In the genomic region with DNA sequence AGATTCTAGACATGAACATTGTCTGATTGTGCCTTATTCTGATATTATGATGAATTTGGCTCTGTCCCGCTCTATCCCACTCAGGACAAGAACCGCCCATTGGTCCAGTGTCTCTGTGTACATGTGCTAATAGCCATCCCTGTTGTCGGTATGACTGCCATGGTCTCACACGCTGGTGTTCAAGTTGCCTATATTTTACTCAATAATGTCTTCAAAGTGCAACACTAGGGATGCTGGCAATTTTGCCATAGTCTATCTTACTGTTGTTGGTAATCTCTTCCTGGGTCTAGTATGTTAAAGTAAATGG, we compare ENCODE assay signal across 13 mouse cellular contexts. TPM values are rescaled to one million over a fixed set of nuclear protein-coding genes. Genes with fewer than 3 reads are reported as not detected.
A peak's percentile ranks its signal among the peaks of the same experiment; 100 is the strongest.
DNase-seq lines count a peak whose midpoint lies in the region; ATAC-seq and TF ChIP-seq lines count a peak whose summit lies in the region.
"Had no signal": no experiment of that assay in that cellular context is flagged by ENCODE, and none has a peak within 500 bp of the region (broad histone marks: within the 10 kb centered on the region; RNA-seq: fewer than 3 reads in every experiment).

No protein-coding gene starts in this region.

- 0 out of 2 replicates have a peak, but pooled peaks have one; percentile 15 for ATAC-seq in heart, postnatal 0 days (ENCODE audit: insufficient read depth, low read depth)
- ATAC-seq in kidney, embryonic 16.5 days (ENCODE audit: low FRiP score, low TSS enrichment), result no peak
- no peak for ATAC-seq in limb, embryonic 13.5 days (ENCODE audit: low FRiP score, low read depth)
- no peak; the same call in 1 of the 2 replicates for ATAC-seq in midbrain, embryonic 14.5 days (ENCODE audit: low FRiP score, low TSS enrichment)

- no peak for DNase-seq in heart, postnatal 0 days (ENCODE audit: low spot score)
- DNase-seq in heart, postnatal 10 days, result no peak
- DNase-seq in kidney, adult 9 months, result no peak
- no peak for DNase-seq in midbrain, embryonic 14.5 days
- DNase-seq in ovary, postnatal 14 days (ENCODE audit: low spot score), result no peak

- H3K36me3 ChIP-seq in heart, postnatal 0 days (replicated peaks; ENCODE audit: control insufficient read depth, insufficient read depth, low read length), result no peaks in the 10 kb centered on the region
- no peaks in the 10 kb centered on the region for H3K36me3 ChIP-seq in kidney, embryonic 16.5 days (ENCODE audit: insufficient read depth, low read length)
- H3K36me3 ChIP-seq in limb, embryonic 13.5 days, result no peaks in the 10 kb centered on the region
- no peaks in the 10 kb centered on the region for H3K36me3 ChIP-seq in midbrain, embryonic 14.5 days (ENCODE audit: control insufficient read depth, insufficient read depth, low read length)
- H3K36me3 ChIP-seq: heart, embryonic 13.5 days; limb, embryonic 12.5 days; liver, embryonic 13.5 days; lung, embryonic 15.5 days had no signal

- TF ChIP-seq CTCF in heart, postnatal 0 days (IDR thresholded peaks at IDR 0.05; ENCODE audit: low read depth), result no peak

- no peak for TF ChIP-seq EP300 in heart, postnatal 0 days (IDR thresholded peaks at IDR 0.05; ENCODE audit: low read depth)

- 88% methylated on average over 4 of the region's 4 CpGs for WGBS in heart, postnatal 0 days
- 95% methylated on average over 4 of the region's 4 CpGs for WGBS in kidney, embryonic 16.5 days
- WGBS in limb, embryonic 13.5 days, result 92% methylated on average over 4 of the region's 4 CpGs
- WGBS in midbrain, embryonic 14.5 days, result 92% methylated on average over 4 of the region's 4 CpGs

- no peaks in the 10 kb centered on the region for H3K27me3 ChIP-seq in heart, postnatal 0 days (ENCODE audit: control insufficient read depth, insufficient read depth, low read length)
- no peaks in the 10 kb centered on the region for H3K27me3 ChIP-seq in kidney, embryonic 16.5 days (ENCODE audit: insufficient read depth, low read length)
- H3K27me3 ChIP-seq in limb, embryonic 13.5 days, result no peaks in the 10 kb centered on the region
- H3K27me3 ChIP-seq in midbrain, embryonic 14.5 days (ENCODE audit: control insufficient read depth, insufficient read depth, low read length), result no peaks in the 10 kb centered on the region
- H3K27me3 ChIP-seq: heart, embryonic 13.5 days; limb, embryonic 12.5 days; liver, embryonic 13.5 days; lung, embryonic 15.5 days had no signal

- H3K27ac ChIP-seq in heart, postnatal 0 days (ENCODE audit: low read depth), result no peak overlapping the region
- H3K27ac ChIP-seq in kidney, embryonic 16.5 days (ENCODE audit: low read length), result no peak overlapping the region
- H3K27ac ChIP-seq in limb, embryonic 13.5 days, result 0 out of 2 replicates have a peak overlapping the region, but pooled peaks have one; percentile 55
- peak overlapping the region; percentile 33; the same call in 1 of the 2 replicates for H3K27ac ChIP-seq in midbrain, embryonic 14.5 days (replicated peaks; ENCODE audit: low read depth, low read length)
- H3K27ac ChIP-seq: liver, embryonic 13.5 days; macrophage had no signal

- H3K9ac ChIP-seq in heart, postnatal 0 days (replicated peaks; ENCODE audit: low read depth, low read length), result no peak overlapping the region
- H3K9ac ChIP-seq in kidney, embryonic 16.5 days (replicated peaks; ENCODE audit: low read length), result peak overlapping the region; percentile 61; the same call in 1 of the 2 replicates
- peak overlapping the region; percentile 50; the same call in 1 of the 2 replicates for H3K9ac ChIP-seq in limb, embryonic 13.5 days
- H3K9ac ChIP-seq in midbrain, embryonic 14.5 days (replicated peaks; ENCODE audit: low read length), result no peak overlapping the region; the same call in 1 of the 2 replicates

- no peak overlapping the region for H3K4me2 ChIP-seq in heart, postnatal 0 days (ENCODE audit: low read depth, low read length)
- H3K4me2 ChIP-seq in kidney, embryonic 16.5 days (replicated peaks; ENCODE audit: low read depth, low read length), result no peak overlapping the region
- no peak overlapping the region for H3K4me2 ChIP-seq in limb, embryonic 13.5 days (replicated peaks)
- H3K4me2 ChIP-seq in midbrain, embryonic 14.5 days (ENCODE audit: low read length), result no peak overlapping the region

- intact Hi-C loops in heart, postnatal 10 days (cut with DNase I), result loop anchor here (10.0 kb wide), 1 partner anchor 281 kb away; no protein-coding TSS in a partner anchor

- H3K9me3 ChIP-seq in heart, postnatal 0 days (replicated peaks; ENCODE audit: control insufficient read depth, low read length), result no peaks in the 10 kb centered on the region
- no peaks in the 10 kb centered on the region for H3K9me3 ChIP-seq in kidney, embryonic 16.5 days (ENCODE audit: low read length)
- no peaks in the 10 kb centered on the region for H3K9me3 ChIP-seq in limb, embryonic 13.5 days
- no peaks in the 10 kb centered on the region for H3K9me3 ChIP-seq in midbrain, embryonic 14.5 days (ENCODE audit: control insufficient read depth, low read length)
- H3K9me3 ChIP-seq: heart, embryonic 13.5 days; limb, embryonic 12.5 days; liver, embryonic 13.5 days; lung, embryonic 15.5 days had no signal

- no peaks in the 10 kb centered on the region for H3K4me1 ChIP-seq in heart, postnatal 0 days (ENCODE audit: control insufficient read depth, insufficient read depth)
- no peaks in the 10 kb centered on the region; the same call in 1 of the 2 replicates for H3K4me1 ChIP-seq in kidney, embryonic 16.5 days (ENCODE audit: insufficient read depth, low read length)
- 0 out of 2 replicates have a peak, but pooled peaks cover 3% of the 10 kb centered on the region for H3K4me1 ChIP-seq in limb, embryonic 13.5 days
- H3K4me1 ChIP-seq in midbrain, embryonic 14.5 days (ENCODE audit: control insufficient read depth, insufficient read depth, low read length), result no peaks in the 10 kb centered on the region; the same call in 1 of the 2 replicates
- H3K4me1 ChIP-seq: lung, embryonic 15.5 days had no signal

- H3K4me3 ChIP-seq in heart, postnatal 0 days (ENCODE audit: low read depth, low read length), result no peak overlapping the region
- H3K4me3 ChIP-seq in kidney, embryonic 16.5 days (ENCODE audit: low read length), result no peak overlapping the region
- no peak overlapping the region for H3K4me3 ChIP-seq in limb, embryonic 13.5 days
- H3K4me3 ChIP-seq in midbrain, embryonic 14.5 days (replicated peaks; ENCODE audit: low read depth, low read length), result no peak overlapping the region

RNA-seq across cellular contexts. Expression of a gene that starts 27.8 kb away (rescaled TPM):
- total RNA-seq in heart, postnatal 0 days (2014; rRNA removed; ENCODE audit: low replicate concordance), result 11.1 and 36.0 TPM in 2 replicates
- polyA plus RNA-seq in heart, postnatal 0 days (2015; fragmentation: Nextera tagmentation; extraction: Ambion mirVana), result 38.9 and 40.6 TPM in 2 replicates
- 10 to 100 TPM; 10.8 to 15.8 TPM for total RNA-seq in heart, postnatal 10 days (2021)
- polyA plus RNA-seq in kidney, embryonic 16.5 days (2015; fragmentation: Nextera tagmentation; extraction: Ambion mirVana), result 66.2 and 68.1 TPM in 2 replicates
- polyA plus RNA-seq in limb, embryonic 13.5 days (2015; fragmentation: Nextera tagmentation; extraction: Ambion mirVana), result 68.2 and 69.4 TPM in 2 replicates
- polyA plus RNA-seq in midbrain, embryonic 14.5 days (2014; fragmentation: Nextera tagmentation; extraction: Ambion mirVana), result 21.6 TPM in 2 replicates

RNA-seq across cellular contexts. Expression of a gene that starts 27.9 kb away (rescaled TPM):
- 33.6 and 33.9 TPM in 2 replicates for total RNA-seq in heart, postnatal 0 days (2014; rRNA removed; ENCODE audit: low replicate concordance)
- polyA plus RNA-seq in heart, postnatal 0 days (2015; fragmentation: Nextera tagmentation; extraction: Ambion mirVana), result 9.3 and 9.6 TPM in 2 replicates
- 10 to 100 TPM; 12.0 to 12.3 TPM for total RNA-seq in heart, postnatal 10 days (2021)
- polyA plus RNA-seq in kidney, embryonic 16.5 days (2015; fragmentation: Nextera tagmentation; extraction: Ambion mirVana), result 13.8 and 15.6 TPM in 2 replicates
- 14.9 and 15.5 TPM in 2 replicates for polyA plus RNA-seq in limb, embryonic 13.5 days (2015; fragmentation: Nextera tagmentation; extraction: Ambion mirVana)
- 11.1 and 13.1 TPM in 2 replicates for polyA plus RNA-seq in midbrain, embryonic 14.5 days (2014; fragmentation: Nextera tagmentation; extraction: Ambion mirVana)

RNA-seq across cellular contexts. Expression of a gene that starts 55.5 kb away (rescaled TPM):
- 1.9 and 3.2 TPM in 2 replicates for total RNA-seq in heart, postnatal 0 days (2014; rRNA removed; ENCODE audit: low replicate concordance)
- polyA plus RNA-seq in heart, postnatal 0 days (2015; fragmentation: Nextera tagmentation; extraction: Ambion mirVana), result 2.2 and 2.3 TPM in 2 replicates
- total RNA-seq in heart, postnatal 10 days (2021), result 1 to 10 TPM; 3.4 to 4.6 TPM
- polyA plus RNA-seq in kidney, embryonic 16.5 days (2015; fragmentation: Nextera tagmentation; extraction: Ambion mirVana), result 7.5 and 9.1 TPM in 2 replicates
- 14.4 and 15.1 TPM in 2 replicates for polyA plus RNA-seq in limb, embryonic 13.5 days (2015; fragmentation: Nextera tagmentation; extraction: Ambion mirVana)
- polyA plus RNA-seq in midbrain, embryonic 14.5 days (2014; fragmentation: Nextera tagmentation; extraction: Ambion mirVana), result 18.9 and 25.2 TPM in 2 replicates
- polyA plus RNA-seq: erythroblast, embryonic 14.5 days had no signal

Comparison
In these comparisons a context has a peak if more than half of its experiments do, and no peak if none do; other contexts are left out.
1. H3K27ac ChIP-seq: peak in limb, embryonic 13.5 days (single experiment) and midbrain, embryonic 14.5 days (single experiment); none in heart, postnatal 0 days (single experiment) and kidney, embryonic 16.5 days (single experiment).
2. H3K9ac ChIP-seq: peak in kidney, embryonic 16.5 days (single experiment) and limb, embryonic 13.5 days (single experiment); none in heart, postnatal 0 days (single experiment) and midbrain, embryonic 14.5 days (single experiment).